Mouse (Mus musculus) spleen, postnatal 14 days (tissue): Measurements from ENCODE around the gene Gm20403.
A peak's percentile ranks its signal among the peaks of the same experiment; 100 is the strongest.
"Not testable (repeated sequence)": the region's sequence is repeated elsewhere in the genome, so short reads cannot be mapped to it uniquely, and the experiment has no call there.

Source experiments
- DNase-seq, 2 experiments: peaks; one replicate each; pipeline ENCODE4 v3.0.0; 2021 to 2022; ENCODE audit warnings: low spot score in 2 of 2

The Gm20403 gene

GRCm38 (mm10) chr12:54993246-54994067 lies 7.1 kb upstream of the Gm20403 start:
- no peak for DNase-seq

DNA sequence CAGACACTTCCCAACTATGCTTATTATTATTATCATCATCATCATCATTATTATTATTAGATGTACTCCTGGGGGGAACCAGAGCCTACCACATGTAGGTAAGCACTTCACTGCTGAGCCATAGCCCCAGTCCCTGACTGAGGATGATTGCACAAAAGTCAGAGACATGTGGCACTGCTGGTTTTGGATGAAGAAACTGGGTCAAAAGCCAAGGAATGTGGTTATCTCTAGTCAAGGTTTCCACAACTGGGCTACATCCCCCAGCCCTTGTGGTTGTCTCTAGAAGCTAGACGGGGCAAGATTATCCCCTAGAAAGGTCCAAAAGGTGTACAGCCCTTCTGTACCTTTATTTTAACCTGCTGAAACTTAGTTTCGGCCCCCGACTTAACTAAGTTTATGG lies 6.5 kb upstream of the Gm20403 start:
- no peak for DNase-seq

DNA sequence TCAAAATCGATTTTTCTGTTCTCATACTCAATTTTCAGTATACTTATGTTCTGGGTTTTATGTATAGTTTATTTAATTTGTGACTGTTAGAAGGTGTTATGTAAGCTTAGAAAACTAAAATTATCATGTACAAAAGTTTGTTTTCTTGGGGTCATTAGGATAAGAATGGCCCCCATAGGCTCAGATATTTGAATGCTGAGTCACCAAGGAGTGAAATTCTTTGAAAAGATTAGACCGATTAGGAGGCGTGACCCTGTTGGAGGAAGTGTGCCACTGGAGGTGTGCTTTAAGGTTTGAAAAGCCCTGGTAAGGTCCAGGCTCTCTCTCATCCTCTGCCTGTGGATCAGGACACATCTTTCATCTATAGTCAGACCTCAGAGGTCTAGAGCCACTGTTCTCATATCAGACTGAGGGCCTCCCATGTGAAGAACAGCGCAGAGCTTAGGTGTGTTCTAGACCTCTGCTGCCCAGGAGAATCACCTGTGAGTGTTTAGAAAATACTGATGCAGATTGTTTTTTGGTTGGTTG lies 2.1 kb upstream of the Gm20403 start:
- no peak for DNase-seq

GRCm38 (mm10) chr12:54987156-54987555 lies 827 bp upstream of the Gm20403 start:
- no peak for DNase-seq

- DNase-seq, result peak; percentile 57 to 61
Observed at GRCm38 (mm10) chr12:54985257-54986051, 875 bp downstream of the Gm20403 start.

DNA sequence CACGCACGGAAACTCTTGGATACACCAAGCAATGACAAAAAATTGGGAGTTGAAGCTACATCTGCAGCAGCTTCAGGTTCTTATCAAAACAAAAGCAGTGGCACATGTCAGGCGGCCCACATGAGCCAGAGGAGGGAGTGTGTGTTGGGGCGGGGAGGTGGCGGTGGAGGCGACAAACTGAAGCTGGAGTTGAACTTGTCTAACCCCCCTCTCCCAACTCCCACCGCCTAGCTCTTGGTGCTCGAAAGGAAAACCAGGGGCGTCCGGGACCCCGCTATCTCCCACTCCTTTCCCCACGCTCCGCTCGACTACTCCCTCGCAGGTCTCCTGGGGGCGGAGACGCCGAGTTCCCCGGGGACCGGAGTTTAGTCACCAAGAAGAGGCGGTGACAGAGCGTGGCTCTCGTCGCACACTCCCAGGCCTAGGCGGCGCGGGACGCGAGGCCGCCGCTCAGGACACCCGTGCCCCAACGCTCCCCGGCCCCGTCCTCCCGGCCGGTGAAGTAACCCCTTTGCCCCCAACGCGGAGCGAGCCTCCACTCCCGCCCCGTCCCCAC lies 1.6 kb downstream of the Gm20403 start:
- DNase-seq, result peak; percentile 60 to 74

GRCm38 (mm10) chr12:54982935-54983715 lies 3.2 kb downstream of the Gm20403 start:
- no peak for DNase-seq

DNA sequence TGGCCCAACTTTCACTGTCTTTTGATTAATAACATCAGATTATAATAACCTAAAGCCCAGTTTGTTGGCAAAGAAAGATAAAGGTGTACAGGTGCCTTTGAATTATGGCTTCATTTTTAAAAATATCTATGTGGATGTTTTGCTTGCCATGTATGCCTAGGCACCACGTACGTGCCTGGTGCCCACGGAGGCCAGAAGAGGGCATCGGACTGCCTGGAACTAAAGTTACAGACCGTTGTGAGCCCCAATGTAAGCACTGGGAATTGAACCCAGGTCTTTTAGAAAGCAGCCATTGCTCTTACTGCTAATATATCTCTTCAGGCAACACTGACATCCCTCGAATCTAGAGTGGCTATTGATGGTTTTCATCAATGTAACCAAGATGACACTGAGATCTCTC lies 4.4 kb downstream of the Gm20403 start:
- DNase-seq, result no peak

- no peak for DNase-seq
Observed at GRCm38 (mm10) chr12:54980939-54981338, 5.4 kb downstream of the Gm20403 start.

GRCm38 (mm10) chr12:54980532-54980931 lies 5.8 kb downstream of the Gm20403 start:
- DNase-seq, result no peak

DNA sequence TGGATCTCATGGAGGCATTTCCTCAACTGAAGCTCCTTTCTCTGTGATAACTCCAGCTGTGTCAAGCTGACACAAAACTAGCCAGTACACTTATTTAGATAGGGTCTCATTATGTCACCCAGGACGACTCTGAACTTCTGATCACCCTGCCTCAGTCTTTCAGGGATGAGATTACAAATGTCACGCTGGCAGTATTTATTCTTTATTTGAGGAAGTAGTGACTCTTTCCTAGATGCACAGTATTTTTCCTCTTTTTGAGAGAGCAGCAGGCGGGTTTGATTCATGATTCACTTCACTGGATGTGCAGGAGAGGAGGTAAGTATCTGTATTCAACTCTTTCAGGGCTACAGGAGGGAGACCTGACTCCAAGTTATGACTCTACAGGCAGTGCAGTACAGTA lies 17.3 kb downstream of the Gm20403 start:
- DNase-seq, result no peak

GRCm38 (mm10) chr12:54965532-54966160 lies 20.7 kb downstream of the Gm20403 start:
- DNase-seq, result no peak

- DNase-seq, result no peak
Observed at GRCm38 (mm10) chr12:54959569-54959968, 26.8 kb downstream of the Gm20403 start.

DNA sequence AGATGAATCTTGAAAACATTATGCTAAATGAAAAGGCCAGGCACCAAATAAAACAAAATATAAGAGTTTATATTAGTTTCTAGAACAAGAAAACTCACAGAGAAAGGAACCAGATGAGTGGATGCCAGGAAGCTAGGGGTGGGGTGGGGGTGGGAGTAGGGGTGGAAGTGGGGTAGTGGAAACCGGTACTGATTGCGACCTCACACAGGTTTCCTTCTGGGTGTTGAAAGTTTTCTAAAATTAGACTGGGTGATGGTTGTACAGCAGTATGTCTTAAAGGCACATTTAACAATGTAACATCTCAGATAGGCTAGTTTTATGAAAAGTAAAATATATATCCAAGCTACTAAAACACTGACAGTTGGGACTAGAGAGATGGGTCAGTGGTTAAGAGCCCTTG lies 29.4 kb downstream of the Gm20403 start:
- no peak for DNase-seq

GRCm38 (mm10) chr12:54956457-54956856 lies 29.9 kb downstream of the Gm20403 start:
- no peak for DNase-seq

GRCm38 (mm10) chr12:54946116-54946515 lies 40.2 kb downstream of the Gm20403 start:
- no peak for DNase-seq

- not testable (repeated sequence) for DNase-seq
Observed at GRCm38 (mm10) chr12:54942586-54943157, 43.7 kb downstream of the Gm20403 start.

GRCm38 (mm10) chr12:54937581-54938343 lies 48.6 kb downstream of the Gm20403 start:
- DNase-seq, result not testable (repeated sequence)
